Mouse (Mus musculus) lung, embryonic 14.5 days (tissue): ENCODE measurements around the gene Dhps. TPM values are rescaled to one million over a fixed set of nuclear protein-coding genes. Genes with fewer than 3 reads are reported as not detected.

Source experiments
- ATAC-seq: fragments of 200-750 bp; cut with Nextera tagmentation; 2 replicates; pipeline ENCODE4 v1.8.0; 2017; ENCODE audit warnings: mild to moderate bottlenecking, moderate TSS enrichment, moderate library complexity; ENCODE audit not compliant: insufficient read depth
- DNase-seq: peaks from one replicate; pipeline ENCODE4 v3.0.0-alpha.2; 2015
- H3K27ac ChIP-seq: fragments of 300-500 bp; sonication (generic); 2 replicates; pipeline ENCODE4 v1.5.1; 2014; ENCODE audit warnings: low read depth, mild to moderate bottlenecking, moderate library complexity
- H3K27me3 ChIP-seq: fragments of 300-500 bp; sonication (generic); 2 replicates; pipeline ENCODE4 v1.6.1; 2014; ENCODE audit warnings: low read length, control low read depth; ENCODE audit not compliant: insufficient read depth
- H3K36me3 ChIP-seq: fragments of 300-500 bp; sonication (generic); 2 replicates; pipeline ENCODE4 v1.6.1; 2014; ENCODE audit warnings: control low read depth; ENCODE audit not compliant: insufficient read depth
- H3K4me1 ChIP-seq: fragments of 300-500 bp; sonication (generic); 2 replicates; pipeline ENCODE4 v1.6.1; 2014; ENCODE audit warnings: antibody characterized with exemption, control low read depth; ENCODE audit not compliant: insufficient read depth
- H3K4me2 ChIP-seq: fragments of 300-500 bp; sonication (generic); 2 replicates; pipeline ENCODE4 v1.6.1; 2014; ENCODE audit warnings: mild to moderate bottlenecking
- H3K4me3 ChIP-seq: fragments of 300-500 bp; sonication (generic); 2 replicates; pipeline ENCODE4 v1.5.1; 2014; ENCODE audit warnings: low read depth, low read length
- H3K9ac ChIP-seq: fragments of 300-500 bp; sonication (generic); 2 replicates; pipeline ENCODE4 v1.6.1; 2014
- H3K9me3 ChIP-seq: fragments of 300-500 bp; sonication (generic); 2 replicates; pipeline ENCODE4 v1.6.1; 2016; ENCODE audit warnings: low read depth, low read length, control low read depth
- CTCF ChIP-seq: IDR thresholded peaks from 2 replicates; pipeline ENCODE4 v1.5.1; 2016; ENCODE audit warnings: antibody characterized with exemption, low read depth
- WGBS: fragments of 180-500 bp; shearing (Covaris S2); extraction: QIAGEN DNeasy Blood & Tissue Kit; methylation state at CpG from one replicate; pipeline ENCODE4 v1.1.7; 2014; 5-methylcytosine and 5-hydroxymethylcytosine counted together
- polyA plus RNA-seq: library from polyadenylated mRNA; unstranded; fragments of >200 nt; fragmentation: Nextera tagmentation; extraction: Ambion mirVana; gene quantifications from 2 replicates; pipeline ENCODE4 v1.2.1, GENCODE M21; 2014

The Dhps gene
- polyA plus RNA-seq, 1 experiment from 2014 or later = 61.5 TPM

DNA sequence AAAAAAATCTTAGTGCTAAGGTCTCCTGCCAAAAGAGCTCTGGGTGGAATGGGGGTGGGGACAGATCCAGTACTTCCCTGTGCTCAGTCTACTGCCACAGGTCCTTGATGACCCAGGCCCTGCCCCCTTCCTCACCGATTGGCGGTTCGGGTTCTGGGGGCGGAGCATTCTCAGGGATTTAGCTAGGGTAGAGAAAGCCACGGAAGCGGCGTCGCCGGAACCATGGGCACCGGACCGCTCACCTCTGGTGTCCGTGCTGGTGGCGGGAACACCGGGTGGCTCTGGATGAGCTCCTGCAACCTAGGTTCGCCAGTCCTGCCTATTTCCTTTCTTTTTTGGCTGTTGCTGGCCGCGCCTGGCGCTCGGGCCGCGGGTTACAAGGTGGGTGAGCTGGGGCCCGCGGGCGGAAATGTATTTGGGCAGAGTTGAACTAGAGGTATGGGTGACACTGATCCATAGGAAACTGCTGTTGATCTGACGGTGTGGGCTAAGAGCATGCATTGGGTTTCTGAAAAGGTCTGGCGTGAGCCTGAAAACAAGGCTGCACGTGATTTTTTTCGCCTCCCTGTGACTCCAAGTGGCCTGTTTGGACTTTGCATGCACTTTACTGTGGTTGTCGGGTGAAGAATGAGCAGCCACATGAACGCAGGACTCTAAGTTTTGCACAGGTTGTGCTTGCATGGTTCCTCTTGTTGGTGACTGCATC, 11.7 kb downstream of the Dhps start, which contains the start of gene Man2b1:
Gene Man2b1 (plus strand): TSS at position 163 of the 706 bp plus-strand sequence.
- Histone ChIP-seq H3K9ac (peak within 1 kb of the TSS; percentile 69), H3K9me3 (no peaks in the 10 kb centered on the region), H3K27me3 (no peaks in the 10 kb centered on the region), H3K4me3 (peak within 1 kb of the TSS; percentile 66), H3K4me1 (peaks cover 13% of the 10 kb centered on the region), H3K4me2 (peak within 1 kb of the TSS; percentile 92), H3K27ac (0 out of 2 replicates have a peak within 1 kb of the TSS, but pooled peaks have one; percentile 30), H3K36me3 (peaks cover 39% of the 10 kb centered on the region)
- under 1% methylated on average over 30 of the region's 30 CpGs for WGBS
- ATAC-seq (peak; percentile 84), DNase-seq (peak; percentile 89)
- peak; percentile 61 for TF ChIP-seq CTCF

DNA sequence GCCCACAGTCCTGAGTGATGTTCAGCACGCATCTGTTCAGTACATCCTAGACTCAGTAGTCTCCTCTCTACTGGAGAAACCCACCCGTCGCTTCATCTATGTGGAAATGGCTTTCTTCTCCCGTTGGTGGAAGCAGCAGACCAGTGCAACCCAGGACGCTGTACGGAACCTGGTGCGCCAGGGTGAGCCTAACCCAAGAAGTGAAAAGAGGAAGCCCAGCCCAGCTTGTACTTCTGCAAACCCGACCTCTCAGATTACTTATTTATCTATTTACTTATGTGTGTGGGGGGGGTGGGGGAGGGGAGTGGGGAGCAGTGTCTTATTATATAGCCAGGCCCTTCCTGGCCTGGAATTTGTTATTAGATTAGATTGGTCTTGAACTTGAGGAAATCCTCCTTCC, 13.1 kb downstream of the Dhps start:
- Histone ChIP-seq H3K27ac (no peak overlapping the region), H3K36me3 (peaks cover 31% of the 10 kb centered on the region), H3K9ac (no peak overlapping the region), H3K4me1 (peaks cover 11% of the 10 kb centered on the region), H3K4me3 (no peak overlapping the region), H3K4me2 (no peak overlapping the region), H3K27me3 (no peaks in the 10 kb centered on the region), H3K9me3 (no peaks in the 10 kb centered on the region)
- ATAC-seq (no peak), DNase-seq (no peak)
- WGBS = 85% methylated on average over 8 of the region's 8 CpGs
- no peak for TF ChIP-seq CTCF

DNA sequence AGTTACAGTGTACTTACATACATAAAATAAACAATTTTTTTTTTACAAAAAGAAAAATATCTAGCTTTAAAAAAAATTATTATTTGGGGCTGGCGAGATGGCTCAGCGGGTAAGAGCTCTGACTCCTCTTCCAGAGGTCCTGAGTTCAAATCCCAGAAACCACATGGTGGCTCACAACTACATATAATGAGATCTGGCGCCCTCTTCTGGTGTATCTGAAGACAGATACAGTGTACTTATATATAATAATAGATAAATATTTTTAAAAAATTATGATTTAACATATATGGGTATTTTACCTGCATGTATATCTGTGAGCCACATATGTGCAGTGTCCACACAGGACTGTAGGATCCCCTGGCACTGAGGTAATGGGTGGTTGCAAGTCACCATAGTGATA, 14.7 kb downstream of the Dhps start:
- whole genome bisulfite sequencing = 78% methylated on average over 3 of the region's 3 CpGs
- no peak for ATAC-seq
- H3K9me3 ChIP-seq = no peaks in the 10 kb centered on the region

DNA sequence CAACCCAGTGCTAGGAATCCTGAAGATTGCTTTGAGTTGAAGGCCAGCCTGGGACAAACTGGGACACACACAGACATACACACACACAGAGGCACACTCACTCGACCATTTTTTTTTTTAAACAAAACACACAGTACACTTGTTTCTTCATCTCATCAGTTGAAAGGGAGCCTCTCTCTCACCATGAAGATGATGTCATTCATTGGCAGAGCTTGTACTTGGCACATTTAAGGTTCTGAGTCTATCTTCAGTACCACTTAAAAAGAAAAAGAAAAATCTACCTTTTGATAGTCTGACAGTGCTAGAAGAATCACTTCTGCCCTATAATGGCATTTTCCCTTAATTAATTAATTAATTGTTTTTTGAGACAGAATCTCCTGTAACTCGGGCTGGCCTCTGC, 17.2 kb downstream of the Dhps start:
- Histone ChIP-seq H3K9me3 (no peaks in the 10 kb centered on the region), H3K4me2 (no peak overlapping the region), H3K9ac (no peak overlapping the region), H3K4me3 (no peak overlapping the region), H3K27me3 (no peaks in the 10 kb centered on the region), H3K27ac (no peak overlapping the region), H3K36me3 (peaks cover 39% of the 10 kb centered on the region), H3K4me1 (peaks cover 4% of the 10 kb centered on the region; the same call in 1 of the 2 replicates)
- no peak for DNase-seq
- 67% methylated on average over 2 of the region's 2 CpGs for WGBS
- no peak for ATAC-seq
- TF ChIP-seq CTCF = no peak

More for the DNA sequence above, 14.7 kb downstream of the Dhps start:
- no peak overlapping the region for H3K4me3 ChIP-seq
- H3K36me3 ChIP-seq = peaks cover 36% of the 10 kb centered on the region
- no peak overlapping the region for H3K9ac ChIP-seq
- H3K27ac ChIP-seq = no peak overlapping the region
- H3K4me2 ChIP-seq = no peak overlapping the region
- peak; percentile 34 for DNase-seq
- TF ChIP-seq CTCF = no peak
- H3K4me1 ChIP-seq = peaks cover 11% of the 10 kb centered on the region
- H3K27me3 ChIP-seq = no peaks in the 10 kb centered on the region

DNA sequence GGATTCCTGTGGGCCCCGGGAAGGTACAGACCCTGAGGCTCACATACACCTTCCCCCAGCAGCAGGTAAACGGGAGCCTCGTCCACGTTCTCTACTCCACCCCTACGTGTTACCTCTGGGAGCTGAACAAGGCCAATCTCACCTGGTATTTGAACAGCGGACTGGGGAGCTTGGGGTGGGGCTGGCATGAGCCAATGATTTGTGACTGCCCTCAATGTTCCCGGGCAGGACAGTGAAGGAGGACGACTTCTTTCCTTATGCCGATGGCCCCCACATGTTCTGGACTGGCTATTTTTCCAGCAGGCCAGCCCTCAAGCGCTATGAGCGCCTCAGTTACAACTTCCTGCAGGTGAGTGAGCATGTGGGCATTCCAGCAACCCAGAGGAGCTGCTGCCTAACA, 19.3 kb downstream of the Dhps start:
- H3K36me3 ChIP-seq = peaks cover 47% of the 10 kb centered on the region
- no peak overlapping the region for H3K9ac ChIP-seq
- H3K27me3 ChIP-seq = no peaks in the 10 kb centered on the region
- TF ChIP-seq CTCF = no peak
- no peaks in the 10 kb centered on the region for H3K4me1 ChIP-seq
- H3K9me3 ChIP-seq = no peaks in the 10 kb centered on the region
- no peak overlapping the region for H3K27ac ChIP-seq
- DNase-seq (no peak), ATAC-seq (no peak)
- WGBS = 83% methylated on average over 11 of the region's 11 CpGs
- no peak overlapping the region for H3K4me2 ChIP-seq
- no peak overlapping the region for H3K4me3 ChIP-seq

DNA sequence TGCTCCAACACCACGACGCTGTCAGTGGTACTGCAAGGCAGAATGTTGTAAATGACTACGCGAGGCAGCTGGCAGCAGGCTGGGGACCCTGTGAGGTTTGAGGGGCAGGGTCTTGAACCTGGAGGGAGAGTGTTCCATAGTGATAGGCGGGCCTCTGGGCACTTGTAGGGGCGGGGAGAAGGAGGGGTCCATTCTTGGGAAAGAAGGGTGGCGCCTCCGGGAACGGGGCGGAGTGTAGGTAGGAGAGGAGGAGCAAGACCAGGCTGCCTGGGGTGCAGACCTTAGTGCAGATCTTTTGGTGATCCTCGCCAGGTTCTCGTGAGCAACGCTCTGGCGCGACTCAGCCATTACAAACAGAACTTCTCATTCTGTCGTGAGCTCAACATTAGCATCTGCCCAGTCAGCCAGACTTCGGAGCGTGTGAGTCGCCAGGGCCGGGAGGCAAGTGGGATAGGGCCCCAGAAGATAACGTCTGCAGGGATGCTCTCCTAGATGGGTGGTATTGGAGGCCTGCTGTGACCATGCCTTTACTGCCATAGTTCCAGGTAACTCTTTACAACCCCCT, 20.1 kb downstream of the Dhps start:
- WGBS = 32% methylated on average over 21 of the region's 21 CpGs
- no peaks in the 10 kb centered on the region for H3K27me3 ChIP-seq
- TF ChIP-seq CTCF = no peak
- no peak overlapping the region for H3K4me3 ChIP-seq
- H3K9me3 ChIP-seq = no peaks in the 10 kb centered on the region
- no peak for DNase-seq
- H3K4me1 ChIP-seq = no peaks in the 10 kb centered on the region
- no peak for ATAC-seq
- no peak overlapping the region for H3K27ac ChIP-seq
- no peak overlapping the region for H3K9ac ChIP-seq
- no peak overlapping the region for H3K4me2 ChIP-seq
- peaks cover 46% of the 10 kb centered on the region for H3K36me3 ChIP-seq

DNA sequence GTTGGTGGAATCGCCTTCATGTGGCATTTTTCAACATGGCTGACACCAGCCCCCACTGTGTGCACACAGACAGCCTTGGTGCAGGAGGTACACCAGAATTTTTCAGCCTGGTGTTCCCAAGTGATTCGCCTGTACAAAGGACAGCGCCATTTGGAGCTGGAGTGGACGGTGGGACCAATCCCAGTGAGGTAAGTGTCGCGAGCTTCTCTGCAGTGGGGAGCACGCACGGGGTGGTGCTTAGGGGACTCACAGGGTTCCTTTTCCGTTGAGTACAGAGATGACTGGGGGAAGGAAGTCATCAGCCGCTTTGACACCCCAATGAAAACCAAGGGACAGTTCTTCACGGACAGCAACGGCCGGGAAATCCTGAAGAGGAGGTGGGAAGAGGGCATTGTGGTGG, 23.5 kb downstream of the Dhps start:
- Histone ChIP-seq H3K4me3 (no peak overlapping the region), H3K9me3 (no peaks in the 10 kb centered on the region), H3K27ac (no peak overlapping the region), H3K9ac (no peak overlapping the region), H3K4me1 (no peaks in the 10 kb centered on the region), H3K27me3 (no peaks in the 10 kb centered on the region), H3K4me2 (no peak overlapping the region), H3K36me3 (peaks cover 42% of the 10 kb centered on the region)
- no peak for TF ChIP-seq CTCF
- WGBS = 90% methylated on average over 13 of the region's 13 CpGs
- ATAC-seq = no peak
- DNase-seq = no peak
